Mouse (Mus musculus) spleen, adult 12 weeks (tissue): Measurements from ENCODE around the gene Arx.

Experiments used
- DNase-seq: peaks from one replicate; pipeline ENCODE4 v3.0.0; 2022; ENCODE audit warnings: low spot score

Arx gene

DNA sequence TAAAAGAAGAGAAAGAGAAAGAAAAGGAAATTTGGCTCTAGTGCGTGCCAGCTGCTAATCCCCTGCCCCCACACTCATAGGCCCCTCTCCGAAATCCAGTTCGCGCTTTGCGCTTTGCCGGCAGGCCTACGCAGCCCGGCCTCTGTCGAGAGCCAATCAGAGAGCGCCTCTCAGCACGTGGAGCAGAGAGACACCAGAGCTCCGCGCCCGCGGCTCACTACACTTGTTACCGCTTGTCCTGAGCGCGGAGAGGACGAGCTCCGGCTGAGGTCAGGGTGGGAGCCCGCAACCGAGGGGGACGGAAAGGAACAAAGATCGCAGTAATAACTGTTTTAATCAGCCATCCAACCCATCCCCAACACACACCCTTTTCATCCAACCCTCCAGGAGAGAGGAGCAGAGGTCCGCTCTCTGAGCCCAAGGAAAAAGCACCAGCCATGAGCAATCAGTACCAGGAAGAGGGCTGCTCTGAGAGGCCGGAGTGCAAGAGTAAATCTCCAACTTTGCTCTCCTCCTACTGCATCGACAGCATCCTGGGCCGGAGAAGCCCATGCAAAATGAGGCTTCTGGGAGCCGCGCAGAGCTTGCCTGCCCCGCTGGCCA is at the start of gene Arx:
Gene Arx (plus strand): TSS at position 155 of the 603 bp plus-strand sequence.
- no peak for DNase-seq

DNA sequence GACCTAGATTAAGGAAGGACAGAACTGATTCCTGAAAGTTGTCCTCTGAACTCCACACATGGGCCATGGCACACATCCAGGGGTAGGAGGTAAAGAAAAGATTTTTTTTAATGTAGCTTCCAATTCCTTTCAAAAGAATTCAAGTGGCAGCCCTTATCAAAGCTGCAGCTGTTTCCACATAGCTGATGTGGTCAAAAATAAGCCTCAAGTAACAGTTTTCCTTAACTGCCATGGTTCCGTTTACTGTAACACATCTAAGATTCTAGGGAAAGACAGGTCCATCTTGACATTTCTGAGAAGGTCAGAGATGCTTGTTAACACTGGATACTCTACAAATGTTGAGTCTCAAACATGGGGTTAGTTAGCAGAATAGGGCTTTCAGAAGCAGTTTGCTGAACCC is 34.9 kb upstream of the Arx start:
- no peak for DNase-seq

DNA sequence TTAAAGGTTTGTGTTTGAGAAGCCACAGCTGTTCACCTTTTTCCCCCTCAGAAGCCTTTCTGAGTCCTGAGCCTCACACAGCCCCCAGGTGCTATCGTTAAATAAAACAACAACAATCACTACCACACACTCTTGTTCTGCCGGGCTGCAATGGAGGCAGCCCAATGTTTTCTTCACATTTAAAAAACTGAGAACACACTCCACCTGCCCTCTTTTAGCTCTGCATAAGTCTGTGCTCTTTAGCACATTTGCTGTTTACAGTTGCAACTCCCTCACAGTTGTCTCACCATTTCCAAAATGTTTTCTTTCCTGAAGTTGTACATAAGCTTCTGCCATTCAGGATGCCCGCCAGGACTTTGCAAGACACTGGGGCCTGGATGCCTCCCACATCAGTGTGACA is 10.6 kb upstream of the Arx start:
- no peak for DNase-seq

DNA sequence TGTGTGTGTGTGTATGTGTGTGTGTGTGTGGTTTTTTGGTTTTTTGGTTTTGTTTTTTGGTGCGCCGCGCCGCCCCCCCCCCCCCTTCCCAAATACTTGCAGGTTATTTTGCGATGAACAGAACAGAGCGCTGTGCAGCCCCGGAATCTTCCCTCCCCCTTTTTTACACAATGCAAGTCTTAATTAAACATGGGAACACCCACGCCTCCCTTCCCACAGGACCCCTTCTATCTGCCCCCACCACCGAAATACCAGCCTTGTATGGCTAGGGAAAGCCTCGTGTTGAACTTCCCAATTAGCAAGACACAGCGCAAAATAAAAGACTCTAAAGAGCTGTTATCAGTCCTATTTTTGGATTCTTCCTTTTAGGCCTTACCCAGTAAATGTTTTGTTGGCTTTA is 6.3 kb upstream of the Arx start:
- DNase-seq = no peak

DNA sequence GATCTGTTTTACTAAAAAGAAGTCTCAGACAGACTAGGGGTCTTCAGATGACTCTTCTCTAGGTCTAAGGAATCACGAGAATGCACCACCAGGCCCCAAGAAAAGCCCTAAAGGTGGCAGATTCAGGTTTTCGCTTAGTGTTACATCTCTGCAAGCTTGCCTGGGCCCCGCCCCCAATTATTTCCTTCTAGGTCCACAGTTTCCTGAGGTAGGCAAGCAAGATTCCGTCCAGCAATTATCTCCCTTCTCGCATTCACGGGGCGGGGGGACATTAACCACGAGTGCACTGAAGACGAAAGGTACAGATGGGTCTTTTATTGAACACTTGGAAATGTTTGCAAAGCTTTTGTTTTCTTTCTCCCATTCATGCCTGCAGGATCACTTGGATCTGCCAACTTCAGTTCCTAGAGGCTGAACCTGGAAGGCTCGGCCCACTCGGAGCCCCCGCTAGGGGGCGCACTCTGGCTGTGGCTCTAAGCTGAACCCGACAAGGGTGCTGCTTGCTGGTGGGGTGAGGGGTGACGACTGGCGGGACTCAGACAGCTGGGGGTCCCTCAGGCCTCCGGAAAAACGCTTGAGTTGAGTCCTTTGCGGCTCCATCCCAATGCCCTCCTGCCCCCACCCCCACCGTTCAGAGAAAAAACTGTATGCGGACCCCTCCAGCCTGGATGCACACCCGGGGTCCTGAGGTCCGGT is 5.1 kb upstream of the Arx start:
- no peak for DNase-seq

DNA sequence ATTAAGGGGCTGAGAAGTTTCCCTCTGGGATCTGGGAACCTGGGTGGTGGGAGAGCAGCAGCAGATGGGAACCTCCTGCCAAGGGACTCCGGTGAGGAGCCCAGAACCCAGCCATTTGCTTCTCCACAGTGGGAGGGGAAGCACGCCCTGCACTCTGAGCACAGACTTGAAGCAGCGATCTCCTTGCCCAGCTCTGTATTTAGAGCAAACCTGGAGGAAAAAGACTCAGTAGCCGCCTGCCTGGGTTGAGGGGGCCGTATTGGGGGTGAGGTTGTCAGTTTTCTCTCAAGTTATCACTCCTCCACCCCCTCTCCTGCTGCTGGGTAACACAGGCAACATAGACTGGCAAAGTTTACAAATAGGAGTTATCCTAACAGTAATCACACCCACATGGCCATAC is 4.5 kb upstream of the Arx start:
- no peak for DNase-seq

DNA sequence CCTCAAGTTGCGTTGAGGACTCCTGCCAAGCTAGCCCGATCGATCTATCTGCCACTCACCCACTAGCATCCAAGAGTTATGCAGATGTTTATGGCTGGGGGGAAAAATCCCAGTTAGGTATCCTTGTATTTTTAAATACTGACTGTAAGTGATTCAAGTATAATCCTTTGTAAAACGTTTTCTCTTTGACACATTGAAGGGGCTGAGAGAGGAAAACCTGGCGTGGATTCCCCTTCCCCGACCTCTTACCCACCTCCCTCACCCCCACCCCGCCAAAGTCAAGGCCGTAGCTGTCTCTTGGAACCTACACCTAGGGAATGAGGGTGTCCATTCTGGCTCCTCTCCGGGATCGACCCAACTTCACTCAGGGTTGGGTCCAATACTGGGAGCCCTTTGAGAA is 1.2 kb upstream of the Arx start:
- DNase-seq = no peak

DNA sequence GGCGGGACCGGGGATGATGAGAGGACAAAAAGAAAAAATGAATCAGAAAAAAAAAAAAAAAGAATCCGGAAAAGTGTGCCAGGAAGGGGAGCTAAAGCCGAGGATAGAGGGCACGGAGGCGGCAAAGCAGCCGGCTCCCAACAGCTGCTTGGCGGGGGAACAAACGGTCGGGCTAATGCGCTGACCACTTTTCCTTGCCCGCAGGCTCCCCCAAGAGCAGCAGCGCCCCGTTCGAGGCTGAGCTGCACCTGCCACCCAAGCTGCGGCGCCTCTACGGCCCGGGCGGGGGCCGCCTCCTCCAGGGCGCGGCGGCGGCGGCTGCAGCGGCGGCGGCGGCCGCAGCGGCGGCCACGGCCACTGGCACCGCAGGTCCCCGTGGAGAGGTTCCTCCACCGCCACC is 2.1 kb downstream of the Arx start:
- no peak for DNase-seq

DNA sequence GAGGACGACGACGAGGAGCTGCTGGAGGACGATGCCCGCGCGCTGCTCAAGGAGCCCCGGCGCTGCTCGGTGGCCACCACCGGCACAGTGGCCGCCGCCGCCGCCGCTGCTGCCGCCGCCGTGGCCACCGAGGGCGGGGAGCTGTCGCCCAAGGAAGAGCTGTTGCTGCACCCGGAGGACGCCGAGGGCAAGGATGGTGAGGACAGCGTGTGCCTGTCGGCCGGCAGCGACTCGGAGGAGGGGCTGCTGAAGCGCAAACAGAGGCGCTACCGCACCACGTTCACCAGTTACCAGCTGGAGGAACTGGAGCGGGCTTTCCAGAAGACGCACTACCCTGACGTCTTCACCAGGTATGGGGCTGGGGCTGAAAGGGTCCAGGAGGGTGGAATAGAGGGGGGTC is 2.8 kb downstream of the Arx start:
- no peak for DNase-seq

DNA sequence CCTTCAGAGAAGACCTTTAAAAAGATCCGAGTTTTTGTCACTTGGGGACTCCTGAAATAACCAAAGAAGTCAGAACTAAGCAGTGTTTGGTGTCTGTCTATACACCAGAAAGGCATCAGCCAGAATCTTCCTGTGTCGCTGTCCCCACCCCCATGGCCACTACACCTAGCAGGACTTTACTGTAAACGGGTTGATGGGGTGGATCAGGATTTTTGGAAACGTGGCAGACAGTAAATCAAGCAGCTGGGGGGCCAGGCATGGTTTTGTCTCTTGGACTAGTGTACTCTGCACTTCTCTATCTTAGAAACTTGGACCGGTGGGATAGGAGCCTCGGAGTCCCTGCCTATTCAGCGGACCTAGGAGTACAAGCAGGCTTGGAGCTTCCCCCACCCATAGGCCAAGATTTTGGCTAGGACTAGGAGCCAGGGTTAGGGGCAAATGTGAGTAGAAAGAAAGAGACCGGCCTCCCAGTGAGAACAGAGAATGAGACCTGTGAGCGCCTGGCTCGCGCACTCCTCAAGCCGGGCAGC is 3.7 kb downstream of the Arx start:
- no peak for DNase-seq

DNA sequence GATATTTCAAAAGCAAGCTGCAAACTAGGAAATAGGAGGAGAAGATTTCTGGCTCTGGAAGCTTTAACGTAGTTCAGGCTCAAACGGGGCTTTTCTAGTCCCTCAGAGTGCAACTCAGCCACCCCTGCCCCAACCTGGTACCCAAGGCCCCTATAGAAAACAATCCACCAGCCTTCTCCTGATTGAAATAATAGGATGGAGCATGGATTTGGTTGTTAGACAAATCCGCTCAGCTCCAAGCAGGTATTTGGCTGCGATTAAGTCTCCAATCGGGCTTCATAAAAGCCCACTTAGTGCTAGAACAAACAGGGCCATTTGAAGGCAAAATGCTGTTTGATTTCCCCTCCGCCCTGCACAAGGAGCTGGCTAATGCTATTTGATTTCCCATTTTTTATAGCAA is 5.8 kb downstream of the Arx start:
- no peak for DNase-seq

DNA sequence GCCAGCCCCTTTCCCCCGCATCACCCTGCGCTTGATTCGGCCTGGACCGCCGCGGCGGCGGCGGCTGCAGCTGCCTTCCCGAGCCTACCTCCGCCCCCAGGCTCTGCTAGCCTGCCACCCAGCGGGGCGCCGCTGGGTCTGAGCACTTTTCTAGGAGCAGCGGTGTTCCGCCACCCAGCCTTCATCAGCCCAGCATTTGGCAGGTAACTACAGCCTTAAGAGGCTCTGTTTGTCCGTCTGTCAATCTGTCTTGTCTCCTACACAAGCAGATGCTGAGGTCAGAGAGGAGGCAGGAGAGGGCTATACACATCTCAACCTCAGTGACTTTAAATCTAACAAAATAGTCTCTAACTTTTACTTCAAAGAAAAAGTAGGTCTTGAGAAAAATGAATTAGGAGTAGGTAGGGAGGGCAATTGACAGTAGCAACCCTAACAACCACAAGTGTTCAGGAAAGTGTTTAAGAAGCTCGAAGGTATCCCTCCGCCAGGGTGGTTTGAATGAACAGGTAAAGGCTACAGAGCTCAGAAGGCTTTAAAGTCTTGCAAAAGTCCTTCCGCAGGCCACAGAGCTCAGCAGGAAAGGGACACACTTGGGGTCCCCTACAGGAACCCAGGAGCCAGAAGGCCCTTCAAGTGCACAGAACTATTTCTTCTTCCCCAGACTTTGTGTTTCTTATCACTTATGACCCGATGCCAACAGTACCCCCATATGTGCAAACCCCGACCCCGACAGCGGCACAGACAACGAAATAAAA is 8.7 kb downstream of the Arx start:
- no peak for DNase-seq

DNA sequence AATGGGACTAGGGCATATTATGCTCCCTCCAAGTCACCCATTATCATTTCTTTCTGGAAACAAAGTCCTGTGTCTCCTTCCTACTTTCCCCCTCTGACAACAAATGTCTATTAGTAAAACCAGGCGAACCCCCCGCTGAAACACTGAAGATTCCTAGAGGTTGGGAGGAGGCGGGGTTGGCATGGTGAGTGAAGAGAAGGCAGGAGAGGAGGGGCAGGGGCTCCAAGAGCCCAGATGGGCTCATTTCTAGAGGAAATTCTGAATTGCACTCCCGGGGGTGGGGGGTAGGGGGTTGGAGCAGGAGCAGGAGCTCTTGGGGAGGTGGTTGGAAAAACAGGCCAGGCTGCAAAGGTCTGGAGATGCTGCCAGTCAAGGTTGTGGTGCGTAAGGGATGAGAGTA is 9.6 kb downstream of the Arx start:
- no peak for DNase-seq

DNA sequence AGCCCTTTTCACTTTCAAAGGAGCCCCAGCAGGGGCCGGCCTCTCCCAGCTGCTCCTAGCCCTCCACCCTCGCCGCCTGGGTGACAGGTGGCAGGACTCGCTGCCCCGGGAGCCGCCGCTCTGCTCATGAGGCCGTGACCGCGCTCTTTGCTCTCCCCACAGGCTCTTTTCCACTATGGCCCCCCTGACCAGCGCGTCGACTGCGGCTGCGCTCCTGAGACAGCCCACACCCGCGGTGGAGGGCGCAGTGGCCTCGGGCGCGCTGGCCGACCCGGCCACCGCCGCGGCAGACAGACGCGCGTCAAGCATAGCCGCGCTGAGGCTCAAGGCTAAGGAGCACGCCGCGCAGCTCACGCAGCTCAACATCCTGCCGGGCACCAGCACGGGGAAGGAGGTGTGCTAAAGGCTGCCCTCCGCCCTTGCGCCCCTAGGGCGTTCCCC is 10.8 kb downstream of the Arx start:
- no peak for DNase-seq

DNA sequence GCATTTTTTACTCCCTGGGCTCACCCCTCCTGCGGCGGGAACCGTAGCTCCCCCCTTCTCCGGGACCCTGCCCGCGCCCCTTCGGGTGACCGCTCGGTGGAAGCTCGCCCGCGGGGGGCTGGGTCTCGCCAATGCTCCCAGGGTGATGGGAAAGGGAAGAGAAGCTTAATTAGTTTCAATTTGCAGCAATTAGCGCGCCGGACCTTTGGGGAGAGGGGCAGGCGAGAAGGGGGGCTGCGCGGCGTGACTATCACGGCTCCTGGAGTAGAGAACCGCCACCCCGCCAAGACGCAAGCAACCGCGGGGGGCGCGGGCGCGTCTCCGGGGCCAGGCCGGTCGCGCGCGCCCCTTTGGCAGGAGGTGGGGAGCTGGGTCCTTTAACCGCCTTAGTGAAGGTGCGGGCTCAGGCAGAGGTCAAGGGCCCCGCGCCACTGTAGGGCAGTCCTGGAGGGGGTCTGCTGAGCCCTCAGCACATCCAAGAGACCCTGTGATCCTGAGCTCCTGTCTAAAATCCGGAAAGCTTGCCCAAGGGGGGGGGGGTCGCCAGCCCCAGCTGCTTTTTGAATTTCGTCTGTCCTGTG is 12.9 kb downstream of the Arx start:
- DNase-seq = no peak

DNA sequence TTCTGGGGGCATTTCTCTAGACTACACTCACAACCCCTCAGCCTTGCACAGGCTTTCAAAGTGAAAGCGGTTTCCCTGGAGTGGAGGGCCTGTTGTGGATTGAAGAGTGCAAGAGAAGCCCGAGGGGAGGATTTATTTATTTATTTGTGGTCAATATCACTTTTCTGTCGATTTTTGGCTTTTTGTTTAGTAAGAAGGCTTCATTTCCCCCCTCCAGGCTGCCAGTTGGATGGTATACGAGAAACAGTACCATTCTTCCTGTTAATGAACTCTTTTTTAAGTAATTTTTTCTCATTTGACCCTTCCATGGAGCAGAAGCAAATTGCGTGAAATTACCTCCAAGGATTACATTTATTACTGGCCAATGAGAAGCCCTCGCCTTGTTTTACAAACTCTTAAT is 13.5 kb downstream of the Arx start:
- DNase-seq = no peak

DNA sequence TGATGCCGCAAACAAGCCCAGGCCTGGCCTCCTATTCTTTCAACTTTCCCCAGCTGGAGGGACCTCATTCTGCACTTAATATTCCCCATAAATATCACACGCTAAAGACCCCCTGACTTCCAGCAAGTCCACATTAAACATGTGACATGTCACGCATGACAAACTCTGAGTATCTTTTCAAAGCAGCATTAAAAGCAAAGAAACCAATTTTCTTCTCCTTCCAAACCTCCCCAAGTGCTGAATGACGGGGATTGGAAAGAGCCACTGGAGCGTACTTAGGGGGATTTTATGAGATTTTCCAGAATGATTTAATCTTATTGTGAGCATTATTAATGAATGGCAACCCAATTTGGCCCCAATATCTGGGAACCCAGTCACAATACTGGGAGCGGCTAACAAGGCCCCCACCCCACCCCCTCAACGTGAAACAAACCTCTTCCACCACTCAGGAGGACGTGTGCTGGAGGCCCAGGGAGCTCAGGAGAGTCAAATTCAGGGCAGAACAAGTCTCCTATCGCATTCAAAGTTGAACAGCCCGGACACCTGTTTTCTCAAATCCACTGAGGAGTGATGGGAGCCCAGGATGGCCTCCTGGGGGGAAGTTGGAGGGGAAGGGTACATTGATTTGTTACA is 14.1 kb downstream of the Arx start:
- no peak for DNase-seq

DNA sequence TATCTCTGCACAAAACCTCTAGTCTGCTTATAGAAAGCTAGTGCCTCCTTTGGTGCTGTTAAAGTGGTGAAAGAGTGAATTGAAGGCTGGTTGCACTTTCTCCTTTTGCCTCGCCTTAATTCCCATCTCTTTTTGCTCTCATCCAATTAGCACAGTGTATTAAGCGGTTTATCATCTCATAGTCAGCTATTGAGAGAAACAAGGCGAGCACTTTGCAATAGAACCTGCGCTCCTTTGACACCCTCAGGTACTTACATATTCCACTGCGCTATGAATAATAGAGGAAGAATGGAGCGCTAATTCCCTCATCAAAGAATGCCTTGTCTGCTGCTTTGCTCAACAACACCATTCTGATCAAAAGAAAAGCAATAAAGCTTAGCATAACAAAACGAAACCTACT is 15.6 kb downstream of the Arx start:
- DNase-seq = no peak

DNA sequence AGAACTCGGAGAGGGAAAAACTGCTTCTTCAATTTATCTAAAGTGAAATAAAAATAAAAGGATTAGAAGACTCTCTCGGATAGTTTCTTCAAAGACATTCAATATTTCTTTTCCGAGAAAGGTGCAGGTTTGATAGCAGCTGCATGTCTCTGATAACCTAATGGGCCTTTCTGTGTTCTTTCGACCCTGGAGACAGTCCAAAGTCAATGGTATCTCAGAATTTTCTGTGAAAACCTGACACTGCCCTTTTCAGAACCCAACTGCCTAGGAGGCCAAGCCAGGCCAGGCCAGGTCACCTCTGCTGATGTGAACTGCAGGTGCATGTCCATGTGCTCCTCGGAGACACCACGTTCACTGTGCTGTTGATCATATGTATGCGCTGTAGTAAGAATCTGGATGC is 19.5 kb downstream of the Arx start:
- no peak for DNase-seq

DNA sequence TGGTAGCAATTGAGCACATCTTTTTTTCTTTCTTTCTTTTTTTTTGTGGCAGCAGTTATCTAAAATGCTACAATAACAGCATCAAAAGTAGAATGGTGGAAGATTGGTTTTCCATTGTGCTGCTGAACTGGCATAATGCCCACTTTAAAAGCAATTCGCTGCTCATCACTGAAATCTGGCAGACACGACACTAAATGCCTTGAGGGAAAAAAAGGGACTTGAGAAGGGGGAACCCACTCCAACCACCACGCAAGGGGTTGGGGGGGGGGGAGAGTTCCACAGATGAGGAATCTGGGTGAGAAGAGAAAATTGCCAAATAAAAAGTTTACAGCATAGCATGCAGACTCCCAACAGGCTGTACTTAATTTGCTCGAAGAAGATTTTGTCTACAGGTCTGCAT is 31.3 kb downstream of the Arx start:
- DNase-seq = no peak

DNA sequence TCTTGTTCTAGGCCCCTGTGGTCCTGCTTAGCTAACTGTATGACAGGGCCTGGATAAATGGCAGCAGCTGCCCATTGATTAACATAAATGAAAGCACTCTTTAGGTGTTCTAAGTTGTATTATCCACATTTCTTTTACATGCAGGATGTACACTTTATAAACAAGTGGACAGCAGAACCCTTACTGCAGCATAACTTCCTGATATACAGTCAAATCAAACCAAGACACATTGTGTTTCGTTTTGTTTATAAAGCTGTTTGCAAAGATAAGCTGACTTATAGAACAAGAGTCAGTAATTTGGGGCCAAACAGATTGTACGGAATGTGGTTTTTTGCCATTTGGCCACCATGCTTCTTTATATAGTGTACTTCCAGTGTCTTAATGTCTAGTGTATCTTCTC is 33.7 kb downstream of the Arx start:
- no peak for DNase-seq

DNA sequence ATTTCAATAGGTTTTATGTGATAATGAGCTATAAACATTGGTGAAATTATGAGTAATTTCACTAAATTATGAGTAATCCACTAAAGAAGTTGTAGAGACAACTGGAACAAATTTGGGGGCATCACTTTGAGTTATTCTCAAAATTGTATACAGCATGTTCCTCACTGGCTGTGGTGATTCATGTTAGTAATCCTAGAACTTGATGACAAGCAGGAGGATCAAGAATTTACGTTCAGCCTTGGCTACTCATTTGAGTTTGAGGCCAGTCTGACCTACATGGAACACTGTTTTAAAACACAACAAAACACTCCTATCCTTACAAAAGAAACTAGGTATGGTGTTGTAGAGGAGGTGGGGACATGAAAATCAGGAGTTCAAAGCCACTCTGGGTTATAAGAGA is 35.1 kb downstream of the Arx start:
- DNase-seq = no peak
